Comparison of ENCODE assay signal across 8 mouse cellular contexts in the genomic region with DNA sequence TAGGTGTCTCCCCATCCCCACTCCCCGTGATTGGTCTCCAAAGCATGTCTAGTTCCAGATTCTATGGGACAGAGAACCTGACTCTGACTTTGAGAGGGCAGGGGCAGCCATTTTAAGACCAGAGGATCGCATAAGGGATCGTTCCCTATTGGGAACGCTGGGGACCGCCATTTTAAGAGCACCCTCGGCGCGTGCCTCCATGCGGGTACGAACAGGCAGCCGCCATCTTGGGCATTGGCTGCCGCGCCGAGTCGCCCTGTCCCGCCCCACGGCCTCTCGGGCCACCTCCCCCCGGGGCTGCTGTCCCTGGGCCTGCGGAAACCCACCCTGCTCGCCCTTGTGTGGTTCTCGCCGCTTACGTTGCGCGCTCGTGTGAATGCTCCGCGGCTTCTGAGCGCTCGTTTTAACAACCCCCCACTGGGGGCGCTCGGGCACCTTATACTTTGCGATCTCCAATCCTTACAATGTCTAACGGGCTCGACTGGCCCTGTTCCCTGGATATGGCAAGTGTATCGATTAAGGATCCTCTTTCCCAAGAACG. TPM values are rescaled to one million over a fixed set of nuclear protein-coding genes. Genes with fewer than 3 reads are reported as not detected.
DNase-seq lines count a peak whose midpoint lies in the region; ATAC-seq and TF ChIP-seq lines count a peak whose summit lies in the region.

A gene (plus strand): TSS at position 217 of the 541 bp plus-strand sequence.

- H3K27me3 ChIP-seq in MEL (ENCODE audit: control insufficient read depth in 1 of 2, insufficient read depth in 2 of 2, low read length in 2 of 2), result no peaks in the 10 kb centered on the region
- no peaks in the 10 kb centered on the region for H3K27me3 ChIP-seq in hindbrain, embryonic 10.5 days (ENCODE audit: insufficient read depth, poor library complexity, severe bottlenecking)
- no peaks in the 10 kb centered on the region for H3K27me3 ChIP-seq in lung, embryonic 16.5 days (ENCODE audit: control insufficient read depth, insufficient read depth, low read depth, low read length)

- no peaks in the 10 kb centered on the region; the same call in 1 of the 2 replicates for H3K79me2 ChIP-seq in MEL (ENCODE audit: control insufficient read depth, insufficient read depth, low read length, poor library complexity)

- H3K4me1 ChIP-seq in MEL (ENCODE audit: control insufficient read depth in 1 of 2, insufficient read depth in 2 of 2, low read length in 2 of 2), result peaks cover 3 to 17% of the 10 kb centered on the region in 2 experiments
- peaks cover 44% of the 10 kb centered on the region for H3K4me1 ChIP-seq in hindbrain, embryonic 10.5 days (replicated peaks)
- peaks cover 18% of the 10 kb centered on the region for H3K4me1 ChIP-seq in lung, embryonic 16.5 days (replicated peaks; ENCODE audit: control insufficient read depth, insufficient read depth, low read length)

- H3K9me3 ChIP-seq in MEL (replicated peaks; ENCODE audit: insufficient read depth, low read length), result no peaks in the 10 kb centered on the region
- no peaks in the 10 kb centered on the region for H3K9me3 ChIP-seq in hindbrain, embryonic 10.5 days
- no peaks in the 10 kb centered on the region for H3K9me3 ChIP-seq in lung, embryonic 16.5 days (ENCODE audit: control insufficient read depth, low read length)

- under 1% methylated on average over 38 of the region's 38 CpGs for whole genome bisulfite sequencing in hindbrain, embryonic 10.5 days
- WGBS in lung, embryonic 16.5 days, result 1% methylated on average over 38 of the region's 38 CpGs

- peak within 1 kb of the TSS; percentile 95 for H3K4me2 ChIP-seq in lung, embryonic 16.5 days (ENCODE audit: low read depth, low read length)

- peak; percentile 85 for ATAC-seq in lung, embryonic 16.5 days (ENCODE audit: low read depth)

- peak; percentile 20 to 63 (median 58); a peak in 5 of 6 replicates for TF ChIP-seq CTCF in MEL (IDR thresholded peaks at IDR 0.05 in 2 of 3, conservative IDR thresholded peaks at IDR 0.05 in 1 of 3; ENCODE audit: control insufficient read depth in 1 of 3, insufficient read depth in 1 of 3, low read depth in 2 of 3, low read length in 3 of 3, poor library complexity in 1 of 3, severe bottlenecking in 1 of 3)

- TF ChIP-seq RAD21 in MEL (IDR thresholded peaks at IDR 0.05; ENCODE audit: low read depth, low read length), result no peak

- peak; percentile 88 for DNase-seq in MEL (ENCODE audit: low read depth, low spot score)
- peak; percentile 91 for DNase-seq in cerebellum, adult 9-10 months
- peak; percentile 76 to 87 for DNase-seq in frontal cortex, adult 2 months (ENCODE audit: extremely low spot score in 1 of 2, low spot score in 1 of 2)
- peak; percentile 89 for DNase-seq in hindbrain, embryonic 10.5 days (ENCODE audit: low spot score)
- DNase-seq in layer of hippocampus, adult 9-11 months, result peak; percentile 93
- DNase-seq in ovary, adult 18-20 months (ENCODE audit: low spot score), result peak; percentile 70
- peak; percentile 84 for DNase-seq in thymus, postnatal 0 days (ENCODE audit: low spot score)

- peak within 1 kb of the TSS; percentile 92 for H3K27ac ChIP-seq in MEL (ENCODE audit: control insufficient read depth, low read depth, low read length)
- H3K27ac ChIP-seq in hindbrain, embryonic 10.5 days, result peak within 1 kb of the TSS; percentile 98
- H3K27ac ChIP-seq in lung, embryonic 16.5 days (ENCODE audit: low read length), result peak within 1 kb of the TSS; percentile 98

- peaks cover 10 to 14% of the 10 kb centered on the region in 2 experiments for H3K36me3 ChIP-seq in MEL (ENCODE audit: control insufficient read depth in 1 of 2, insufficient read depth in 2 of 2, low read length in 2 of 2)
- H3K36me3 ChIP-seq in hindbrain, embryonic 10.5 days, result peaks cover 55% of the 10 kb centered on the region
- peaks cover 20% of the 10 kb centered on the region for H3K36me3 ChIP-seq in lung, embryonic 16.5 days (ENCODE audit: control insufficient read depth, insufficient read depth, low read length)

- H3K4me3 ChIP-seq in MEL (ENCODE audit: control insufficient read depth in 1 of 2, insufficient read depth in 1 of 2, low read depth in 2 of 2, low read length in 2 of 2), result peak within 1 kb of the TSS; percentile 56 to 64
- peak within 1 kb of the TSS; percentile 63 for H3K4me3 ChIP-seq in hindbrain, embryonic 10.5 days
- peak within 1 kb of the TSS; percentile 64 for H3K4me3 ChIP-seq in lung, embryonic 16.5 days (ENCODE audit: low read length)

- H3K9ac ChIP-seq in MEL (ENCODE audit: control insufficient read depth, low read depth, low read length, poor library complexity, severe bottlenecking), result peak within 1 kb of the TSS; percentile 91
- H3K9ac ChIP-seq in lung, embryonic 16.5 days (ENCODE audit: low read length), result peak within 1 kb of the TSS; percentile 89

- peak; percentile 59 to 71 for TF ChIP-seq POLR2A in MEL (IDR thresholded peaks at IDR 0.05; ENCODE audit: control insufficient read depth in 1 of 2, insufficient read depth in 1 of 2, low read depth in 1 of 2, low read length in 2 of 2, poor library complexity in 1 of 2)

- no peak for TF ChIP-seq EP300 in MEL (IDR thresholded peaks at IDR 0.05; ENCODE audit: low read depth in 1 of 2, low read length in 2 of 2)

TF ChIP-seq in MEL, 35 proteins besides CTCF, POLR2A, EP300 and RAD21:
- TF ChIP-seq MAX (IDR thresholded peaks at IDR 0.05; ENCODE audit: low read length) (peak; percentile 83), SMC3 (IDR thresholded peaks at IDR 0.05; ENCODE audit: low read depth, low read length) (no peak), ELF1 (IDR thresholded peaks at IDR 0.05; ENCODE audit: low read depth, low read length) (no peak), MXI1 (IDR thresholded peaks at IDR 0.05; ENCODE audit: low read depth, low read length) (peak; percentile 35; the same call in 1 of the 2 replicates), ZNF384 (IDR thresholded peaks at IDR 0.05; ENCODE audit: low read depth, low read length) (no peak), UBTF (IDR thresholded peaks at IDR 0.05; ENCODE audit: borderline replicate concordance, insufficient read depth, low read depth, low read length) (no peak), MYC (IDR thresholded peaks at IDR 0.05; ENCODE audit: low read depth, low read length) (peak; percentile 84), USF2 (IDR thresholded peaks at IDR 0.05; ENCODE audit: borderline replicate concordance in 1 of 2, insufficient read depth in 1 of 2, low read depth in 1 of 2, low read length in 2 of 2) (no peak), SIN3A (IDR thresholded peaks at IDR 0.05; ENCODE audit: low read length) (no peak), ETS1 (IDR thresholded peaks at IDR 0.05; ENCODE audit: low read depth, low read length) (no peak), HCFC1 (IDR thresholded peaks at IDR 0.05; ENCODE audit: low read depth, low read length) (peak; percentile 66), ZMIZ1 (IDR thresholded peaks at IDR 0.05; ENCODE audit: low read depth, low read length) (0 out of 2 replicates have a peak, but pooled peaks have one; percentile 47), USF1 (IDR thresholded peaks at IDR 0.05; ENCODE audit: low read depth, low read length) (no peak), TAL1 (IDR thresholded peaks at IDR 0.05; ENCODE audit: low read length) (no peak), JUND (IDR thresholded peaks at IDR 0.05; ENCODE audit: low read depth, low read length) (no peak), ZC3H11A (IDR thresholded peaks at IDR 0.05; ENCODE audit: low read depth, low read length) (peak; percentile 70), NELFE (IDR thresholded peaks at IDR 0.05; ENCODE audit: low read depth, low read length) (peak; percentile 58), RCOR1 (IDR thresholded peaks at IDR 0.05; ENCODE audit: low read depth, low read length) (no peak)

RNA-seq across cellular contexts. Expression of the gene that starts here (rescaled TPM):
- total RNA-seq in MEL (2012; rRNA removed), result 26.0 and 29.5 TPM in 2 replicates
- polyA plus RNA-seq in MEL (2012; ENCODE audit: insufficient read depth in 1 of 2, insufficient read length in 2 of 2, low read depth in 1 of 2, low replicate concordance in 2 of 2, missing spikeins in 1 of 2), result 10 to 100 TPM in 1 of 2 experiments, not detected in 1; 51.3 TPM
- polyA plus RNA-seq in frontal cortex, adult 2 months (2012; rRNA removed), result 122 and 130 TPM in 2 replicates
- 55.8 and 64.3 TPM in 2 replicates for polyA plus RNA-seq in hindbrain, embryonic 10.5 days (2016; fragmentation: Nextera tagmentation; extraction: Ambion mirVana)
- polyA plus RNA-seq in lung, embryonic 16.5 days (2015; fragmentation: Nextera tagmentation; extraction: Ambion mirVana), result 54.1 and 54.6 TPM in 2 replicates
- 54.6 and 63.0 TPM in 2 replicates for polyA plus RNA-seq in thymus, postnatal 0 days (2015; fragmentation: Nextera tagmentation; extraction: Ambion mirVana)

Comparison
In these comparisons a context has a peak if more than half of its experiments do, and no peak if none do; other contexts are left out.
1. Peak in every context shown above with its lines: DNase-seq, ATAC-seq, H3K4me3 ChIP-seq and H3K27ac ChIP-seq.